Mouse (Mus musculus): Measurements from ENCODE around the gene Rftn1.
A peak's percentile ranks its signal among the peaks of the same experiment; 100 is the strongest.

The Rftn1 gene

GRCm38 (mm10) chr17:50201828-50202445 is 11.5 kb upstream of the Rftn1 start:
- DNase-seq (ENCODE audit: low spot score in 2 of 2): no peak

GRCm38 (mm10) chr17:50199075-50199850 is 8.8 kb upstream of the Rftn1 start:
- DNase-seq (ENCODE audit: low spot score in 2 of 2): no peak

- no peak for DNase-seq (ENCODE audit: low spot score in 2 of 2)
Observed at GRCm38 (mm10) chr17:50197572-50197971, 7.1 kb upstream of the Rftn1 start.

- DNase-seq (ENCODE audit: low spot score in 2 of 2): no peak
Observed at GRCm38 (mm10) chr17:50196005-50196672, 5.7 kb upstream of the Rftn1 start.

- DNase-seq (ENCODE audit: low spot score in 2 of 2): no peak
Observed at GRCm38 (mm10) chr17:50195399-50195798, 4.9 kb upstream of the Rftn1 start.

GRCm38 (mm10) chr17:50194541-50194940 is 4.1 kb upstream of the Rftn1 start:
- no peak for DNase-seq (ENCODE audit: low spot score in 2 of 2)

- DNase-seq (ENCODE audit: low spot score in 2 of 2): no peak
Observed at GRCm38 (mm10) chr17:50193653-50194052, 3.2 kb upstream of the Rftn1 start.

GRCm38 (mm10) chr17:50192376-50192940 is 2.0 kb upstream of the Rftn1 start:
- DNase-seq (ENCODE audit: low spot score in 2 of 2): no peak

GRCm38 (mm10) chr17:50191318-50191957 is 964 bp upstream of the Rftn1 start:
- no peak for DNase-seq (ENCODE audit: low spot score in 2 of 2)

- DNase-seq (ENCODE audit: low spot score in 2 of 2): peak in 1 of 2 experiments; percentile 13
Observed at GRCm38 (mm10) chr17:50189381-50190012, 977 bp downstream of the Rftn1 start.

GRCm38 (mm10) chr17:50188662-50189345 is 1.7 kb downstream of the Rftn1 start:
- no peak for DNase-seq (ENCODE audit: low spot score in 2 of 2)

GRCm38 (mm10) chr17:50185616-50186015 is 4.9 kb downstream of the Rftn1 start:
- DNase-seq (ENCODE audit: low spot score in 2 of 2): no peak

- no peak for DNase-seq (ENCODE audit: low spot score in 2 of 2)
Observed at GRCm38 (mm10) chr17:50185083-50185482, 5.4 kb downstream of the Rftn1 start.

- no peak for DNase-seq (ENCODE audit: low spot score in 2 of 2)
Observed at GRCm38 (mm10) chr17:50184217-50185038, 6.0 kb downstream of the Rftn1 start.

GRCm38 (mm10) chr17:50183300-50183699 is 7.2 kb downstream of the Rftn1 start:
- DNase-seq (ENCODE audit: low spot score in 2 of 2): no peak

- DNase-seq (ENCODE audit: low spot score in 2 of 2): no peak
Observed at GRCm38 (mm10) chr17:50182542-50182951, 7.9 kb downstream of the Rftn1 start.

GRCm38 (mm10) chr17:50180899-50181570 is 9.4 kb downstream of the Rftn1 start:
- no peak for DNase-seq (ENCODE audit: low spot score in 2 of 2)

- no peak for DNase-seq (ENCODE audit: low spot score in 2 of 2)
Observed at GRCm38 (mm10) chr17:50173776-50174175, 16.7 kb downstream of the Rftn1 start.

GRCm38 (mm10) chr17:50173368-50173767 is 17.1 kb downstream of the Rftn1 start:
- DNase-seq (ENCODE audit: low spot score in 2 of 2): no peak

All from frontal cortex, postnatal 25 days (tissue).